Mouse (Mus musculus) heart, embryonic 15.5 days (tissue): ENCODE data around the gene Tfpi2. TPM values are rescaled to one million over a fixed set of nuclear protein-coding genes. Genes with fewer than 3 reads are reported as not detected.

Source experiments
- ATAC-seq: fragments of 200-750 bp; cut with Nextera tagmentation; replicated peaks from 2 replicates; pipeline ENCODE4 v1.8.0; 2017; ENCODE audit warnings: low read depth, moderate TSS enrichment; ENCODE audit not compliant: insufficient number of reproducible peaks, insufficient read depth, low FRiP score
- H3K27ac ChIP-seq: fragments of 300-500 bp; sonication (generic); 2 replicates; pipeline ENCODE4 v1.5.1; 2015; ENCODE audit warnings: mild to moderate bottlenecking, inconsistent platforms
- H3K27me3 ChIP-seq: fragments of 300-500 bp; sonication (generic); 2 replicates; pipeline ENCODE4 v1.6.1; 2015; ENCODE audit warnings: inconsistent platforms
- H3K36me3 ChIP-seq: fragments of 300-500 bp; sonication (generic); 2 replicates; pipeline ENCODE4 v1.6.1; 2015; ENCODE audit warnings: mild to moderate bottlenecking, inconsistent platforms
- H3K4me1 ChIP-seq: fragments of 300-500 bp; sonication (generic); replicated peaks from 2 replicates; pipeline ENCODE4 v1.6.1; 2015; ENCODE audit warnings: inconsistent platforms
- H3K4me2 ChIP-seq: fragments of 300-500 bp; sonication (generic); 2 replicates; pipeline ENCODE4 v1.6.1; 2015; ENCODE audit warnings: inconsistent platforms, mild to moderate bottlenecking, moderate library complexity
- H3K4me3 ChIP-seq: fragments of 300-500 bp; sonication (generic); 2 replicates; pipeline ENCODE4 v1.5.1; 2015; ENCODE audit warnings: mild to moderate bottlenecking, inconsistent platforms
- H3K9ac ChIP-seq: fragments of 300-500 bp; sonication (generic); 2 replicates; pipeline ENCODE4 v1.6.1; 2015; ENCODE audit warnings: mild to moderate bottlenecking, inconsistent platforms
- H3K9me3 ChIP-seq: fragments of 300-500 bp; sonication (generic); replicated peaks from 2 replicates; pipeline ENCODE4 v1.6.1; 2016; ENCODE audit warnings: inconsistent platforms
- WGBS: fragments of 180-500 bp; shearing (Covaris S2); methylation state at CpG from one replicate; pipeline ENCODE4 v1.1.7; 2015; ENCODE audit warnings: mixed read lengths; 5-methylcytosine and 5-hydroxymethylcytosine counted together
- polyA plus RNA-seq: library from polyadenylated mRNA; unstranded; fragments of >200 nt; fragmentation: Nextera tagmentation; extraction: Ambion mirVana; gene quantifications from 2 replicates; pipeline ENCODE4 v1.2.1, GENCODE M21; 2015

Tfpi2 gene
- polyA plus RNA-seq, 1 experiment from 2014 or later, result 4.5 TPM

GRCm38 (mm10) chr6:3993492-3993891 lies 4.8 kb upstream of the Tfpi2 start, which contains the start of gene Gngt1:
Gene Gngt1, plus strand, starts transcription at chr6:3993792.
- Histone ChIP-seq H3K36me3 (no peaks in the 10 kb centered on the region), H3K27me3 (no peaks in the 10 kb centered on the region), H3K4me1 (no peaks in the 10 kb centered on the region), H3K4me3 (no peak within 1 kb of the TSS), H3K27ac (no peak within 1 kb of the TSS), H3K4me2 (no peak within 1 kb of the TSS), H3K9ac (no peak within 1 kb of the TSS), H3K9me3 (no peaks in the 10 kb centered on the region)
- no peak for ATAC-seq
- WGBS, result 81% methylated on average over 6 of the region's 6 CpGs

- no peak overlapping the region for H3K9ac ChIP-seq
- H3K36me3 ChIP-seq, result no peaks in the 10 kb centered on the region
- ATAC-seq, result no peak
- H3K4me1 ChIP-seq, result no peaks in the 10 kb centered on the region
- H3K4me2 ChIP-seq, result no peak overlapping the region
- no peak overlapping the region for H3K27ac ChIP-seq
- no peaks in the 10 kb centered on the region for H3K9me3 ChIP-seq
- H3K27me3 ChIP-seq, result no peaks in the 10 kb centered on the region
- H3K4me3 ChIP-seq, result no peak overlapping the region
- 83% methylated on average over 5 of the region's 5 CpGs for WGBS
Measured at GRCm38 (mm10) chr6:3982661-3983284, 5.9 kb downstream of the Tfpi2 start.

GRCm38 (mm10) chr6:3973679-3974078 lies 15.0 kb downstream of the Tfpi2 start:
- Histone ChIP-seq H3K9me3 (no peaks in the 10 kb centered on the region), H3K4me2 (no peak overlapping the region), H3K27me3 (no peaks in the 10 kb centered on the region), H3K4me1 (no peaks in the 10 kb centered on the region), H3K27ac (no peak overlapping the region), H3K36me3 (no peaks in the 10 kb centered on the region), H3K9ac (no peak overlapping the region), H3K4me3 (no peak overlapping the region)
- no peak for ATAC-seq
- WGBS, result 45% methylated on average over 1 of the region's 1 CpGs

GRCm38 (mm10) chr6:3967676-3968626 lies 20.8 kb downstream of the Tfpi2 start:
- Histone ChIP-seq H3K27ac (no peak overlapping the region), H3K9ac (peak overlapping the region; percentile 38)

GRCm38 (mm10) chr6:3954969-3955368 lies 33.8 kb downstream of the Tfpi2 start:
- Histone ChIP-seq H3K9ac (no peak overlapping the region), H3K9me3 (no peaks in the 10 kb centered on the region), H3K4me3 (no peak overlapping the region), H3K4me1 (no peaks in the 10 kb centered on the region), H3K36me3 (no peaks in the 10 kb centered on the region), H3K27me3 (no peaks in the 10 kb centered on the region), H3K27ac (no peak overlapping the region), H3K4me2 (no peak overlapping the region)
- WGBS, result 57% methylated on average over 4 of the region's 4 CpGs
- no peak for ATAC-seq

More at GRCm38 (mm10) chr6:3967676-3968626, 20.8 kb downstream of the Tfpi2 start:
- 10% methylated on average over 31 of the region's 31 CpGs for WGBS
- 0 out of 2 replicates have a peak, but pooled peaks cover 6% of the 10 kb centered on the region for H3K4me1 ChIP-seq
- no peaks in the 10 kb centered on the region for H3K27me3 ChIP-seq
- peak overlapping the region; percentile 48 for H3K4me3 ChIP-seq
- no peak for ATAC-seq
- H3K4me2 ChIP-seq, result peak overlapping the region; percentile 73
- no peaks in the 10 kb centered on the region for H3K36me3 ChIP-seq
- no peaks in the 10 kb centered on the region for H3K9me3 ChIP-seq

GRCm38 (mm10) chr6:3936140-3936714 lies 52.5 kb downstream of the Tfpi2 start:
- Histone ChIP-seq H3K36me3 (no peaks in the 10 kb centered on the region), H3K9ac (no peak overlapping the region), H3K4me3 (no peak overlapping the region), H3K27me3 (no peaks in the 10 kb centered on the region), H3K4me2 (no peak overlapping the region), H3K27ac (no peak overlapping the region), H3K4me1 (peaks cover 6% of the 10 kb centered on the region; the same call in 1 of the 2 replicates), H3K9me3 (no peaks in the 10 kb centered on the region)
- WGBS, result 32% methylated on average over 1 of the region's 1 CpGs
- ATAC-seq, result no peak

- no peak overlapping the region for H3K27ac ChIP-seq
- H3K36me3 ChIP-seq, result no peaks in the 10 kb centered on the region
- H3K9ac ChIP-seq, result no peak overlapping the region
- H3K27me3 ChIP-seq, result no peaks in the 10 kb centered on the region
- no peak for ATAC-seq
- WGBS, result 41% methylated on average over 2 of the region's 2 CpGs
- no peak overlapping the region for H3K4me3 ChIP-seq
- H3K4me2 ChIP-seq, result no peak overlapping the region
- no peaks in the 10 kb centered on the region for H3K9me3 ChIP-seq
- H3K4me1 ChIP-seq, result peaks cover 6% of the 10 kb centered on the region; the same call in 1 of the 2 replicates
Measured at GRCm38 (mm10) chr6:3935606-3936005, 53.1 kb downstream of the Tfpi2 start.

GRCm38 (mm10) chr6:3935048-3935447 lies 53.7 kb downstream of the Tfpi2 start:
- H3K4me3 ChIP-seq, result no peak overlapping the region
- no peak overlapping the region for H3K9ac ChIP-seq
- ATAC-seq, result no peak
- H3K27ac ChIP-seq, result no peak overlapping the region
- H3K4me2 ChIP-seq, result no peak overlapping the region
- H3K9me3 ChIP-seq, result no peaks in the 10 kb centered on the region
- no peaks in the 10 kb centered on the region for H3K36me3 ChIP-seq
- H3K27me3 ChIP-seq, result no peaks in the 10 kb centered on the region
- peaks cover 6% of the 10 kb centered on the region; the same call in 1 of the 2 replicates for H3K4me1 ChIP-seq
- WGBS, result 10% methylated on average over 2 of the region's 2 CpGs

- no peak for ATAC-seq
- Histone ChIP-seq H3K4me1 (no peaks in the 10 kb centered on the region), H3K27ac (no peak overlapping the region), H3K27me3 (no peaks in the 10 kb centered on the region), H3K9me3 (no peaks in the 10 kb centered on the region), H3K36me3 (no peaks in the 10 kb centered on the region), H3K4me3 (no peak overlapping the region), H3K9ac (no peak overlapping the region), H3K4me2 (no peak overlapping the region)
- WGBS, result 76% methylated on average over 4 of the region's 4 CpGs
Measured at GRCm38 (mm10) chr6:3926140-3926539, 62.6 kb downstream of the Tfpi2 start.

- Histone ChIP-seq H3K36me3 (no peaks in the 10 kb centered on the region), H3K27ac (no peak overlapping the region), H3K9me3 (no peaks in the 10 kb centered on the region), H3K9ac (no peak overlapping the region), H3K4me3 (no peak overlapping the region), H3K4me1 (no peaks in the 10 kb centered on the region), H3K4me2 (no peak overlapping the region), H3K27me3 (no peaks in the 10 kb centered on the region)
- WGBS, result 66% methylated on average over 4 of the region's 4 CpGs
- ATAC-seq, result no peak
Measured at GRCm38 (mm10) chr6:3922870-3923269, 65.8 kb downstream of the Tfpi2 start.

- Histone ChIP-seq H3K27ac (no peak overlapping the region), H3K4me3 (no peak overlapping the region), H3K9ac (no peak overlapping the region), H3K4me2 (no peak overlapping the region), H3K4me1 (no peaks in the 10 kb centered on the region), H3K36me3 (no peaks in the 10 kb centered on the region), H3K9me3 (no peaks in the 10 kb centered on the region), H3K27me3 (no peaks in the 10 kb centered on the region)
- 57% methylated on average over 7 of the region's 7 CpGs for WGBS
- no peak for ATAC-seq
Measured at GRCm38 (mm10) chr6:3916015-3916414, 72.7 kb downstream of the Tfpi2 start.
